Mouse (Mus musculus): ENCODE measurements around the gene Ptgr2.
"Not testable (repeated sequence)": the region's sequence is repeated elsewhere in the genome, so short reads cannot be mapped to it uniquely, and the experiment has no call there.

Gene Ptgr2

GRCm38 (mm10) chr12:84284885-84285592, at the start of gene Ptgr2:
Ptgr2 (plus strand) TSS chr12:84285232.
- peak; percentile 89 for DNase-seq (ENCODE audit: low spot score)

- DNase-seq (ENCODE audit: low spot score) = no peak
Observed at GRCm38 (mm10) chr12:84235577-84235976, 49.5 kb upstream of the Ptgr2 start.

GRCm38 (mm10) chr12:84235981-84236752, 48.9 kb upstream of the Ptgr2 start:
- DNase-seq (ENCODE audit: low spot score) = no peak

- not testable (repeated sequence) for DNase-seq (ENCODE audit: low spot score)
Observed at GRCm38 (mm10) chr12:84237036-84237435, 48.0 kb upstream of the Ptgr2 start.

GRCm38 (mm10) chr12:84243076-84243770, 41.8 kb upstream of the Ptgr2 start:
- peak; percentile 66 for DNase-seq (ENCODE audit: low spot score)

GRCm38 (mm10) chr12:84245683-84246082, 39.3 kb upstream of the Ptgr2 start:
- peak; percentile 39 for DNase-seq (ENCODE audit: low spot score)

GRCm38 (mm10) chr12:84249217-84249616, 35.8 kb upstream of the Ptgr2 start:
- peak; percentile 50 for DNase-seq (ENCODE audit: low spot score)

- DNase-seq (ENCODE audit: low spot score) = peak; percentile 12
Observed at GRCm38 (mm10) chr12:84252811-84253210, 32.2 kb upstream of the Ptgr2 start.

- DNase-seq (ENCODE audit: low spot score) = no peak
Observed at GRCm38 (mm10) chr12:84254886-84255285, 30.1 kb upstream of the Ptgr2 start.

GRCm38 (mm10) chr12:84260363-84260762, 24.7 kb upstream of the Ptgr2 start:
- no peak for DNase-seq (ENCODE audit: low spot score)

GRCm38 (mm10) chr12:84267264-84267663, 17.8 kb upstream of the Ptgr2 start:
- no peak for DNase-seq (ENCODE audit: low spot score)

GRCm38 (mm10) chr12:84273366-84273765, 11.7 kb upstream of the Ptgr2 start:
- DNase-seq (ENCODE audit: low spot score) = no peak

- DNase-seq (ENCODE audit: low spot score) = no peak
Observed at GRCm38 (mm10) chr12:84275288-84275687, 9.7 kb upstream of the Ptgr2 start.

- DNase-seq (ENCODE audit: low spot score) = no peak
Observed at GRCm38 (mm10) chr12:84276288-84276687, 8.7 kb upstream of the Ptgr2 start.

GRCm38 (mm10) chr12:84276799-84277198, 8.2 kb upstream of the Ptgr2 start:
- DNase-seq (ENCODE audit: low spot score) = no peak

- DNase-seq (ENCODE audit: low spot score) = no peak
Observed at GRCm38 (mm10) chr12:84277832-84278231, 7.2 kb upstream of the Ptgr2 start.

- no peak for DNase-seq (ENCODE audit: low spot score)
Observed at GRCm38 (mm10) chr12:84278901-84279300, 6.1 kb upstream of the Ptgr2 start.

GRCm38 (mm10) chr12:84284391-84284790, 641 bp upstream of the Ptgr2 start:
- no peak for DNase-seq (ENCODE audit: low spot score)

- DNase-seq (ENCODE audit: low spot score) = no peak
Observed at GRCm38 (mm10) chr12:84285593-84285968, 549 bp downstream of the Ptgr2 start.

GRCm38 (mm10) chr12:84288461-84288860, 3.4 kb downstream of the Ptgr2 start:
- peak; percentile 59 for DNase-seq (ENCODE audit: low spot score)

GRCm38 (mm10) chr12:84297851-84298250, 12.8 kb downstream of the Ptgr2 start:
- DNase-seq (ENCODE audit: low spot score) = no peak

GRCm38 (mm10) chr12:84299265-84299664, 14.2 kb downstream of the Ptgr2 start:
- DNase-seq (ENCODE audit: low spot score) = no peak

GRCm38 (mm10) chr12:84304101-84304500, 19.1 kb downstream of the Ptgr2 start:
- no peak for DNase-seq (ENCODE audit: low spot score)
